Mouse (Mus musculus) kidney, adult 11 months (tissue): ENCODE results near the gene Zfp942.

ENCODE experiments used
- DNase-seq: peaks from one replicate; pipeline ENCODE4 v3.0.0; 2022

Gene Zfp942

GRCm38 (mm10) chr17:21962107-21962907, at the start of gene Zfp942, which contains the start of gene Zfp943:
TSS of gene Zfp942 (minus strand) at chr17:21962464.
TSS of gene Zfp943 (plus strand) at chr17:21962552.
- peak; percentile 77 for DNase-seq

- DNase-seq, result no peak
These were observed 1.0 kb upstream of the Zfp942 start for GRCm38 (mm10) chr17:21963302-21963701.

DNA sequence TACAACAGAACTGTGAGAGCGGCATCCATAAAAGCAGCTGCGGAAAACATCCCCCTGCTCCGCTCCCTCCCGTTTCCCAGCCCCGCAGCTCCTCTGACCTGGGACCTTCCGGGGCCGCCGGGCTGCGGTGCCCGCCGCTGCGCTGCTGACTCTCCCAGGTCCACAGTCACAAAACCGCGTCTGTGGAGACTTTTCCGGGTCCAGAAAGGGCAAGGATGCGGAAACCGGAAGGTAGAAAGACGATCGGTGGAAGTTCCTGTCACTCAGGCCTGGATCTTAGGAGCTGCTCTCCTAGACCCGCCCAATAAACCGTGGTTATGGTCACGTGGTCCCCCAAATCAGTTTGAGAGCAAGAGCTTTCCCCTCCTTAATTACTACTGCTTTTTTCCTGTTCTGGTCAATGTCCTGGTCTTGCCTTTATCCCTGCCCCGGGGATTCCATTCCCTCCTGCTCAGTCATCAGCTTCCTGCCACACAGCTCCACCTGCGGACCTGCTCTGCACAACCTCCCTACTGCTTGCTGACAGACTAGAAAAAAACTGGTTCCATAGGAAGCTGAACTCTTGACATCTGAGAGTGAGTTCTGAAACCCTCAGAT, 52.7 kb downstream of the Zfp942 start, which contains the start of gene Zfp995:
Gene Zfp995 (minus strand): TSS at position 471 of the 597 bp plus-strand sequence.
- peak; percentile 70 for DNase-seq

- no peak for DNase-seq
These were observed 53.2 kb downstream of the Zfp942 start for GRCm38 (mm10) chr17:21909039-21909438.
